Mouse (Mus musculus) mouse embryonic stem cell (cell line): ENCODE results near the gene Tex11.

Source experiments
- in situ Hi-C, 2 experiments: fragments of 300-500 bp; cut with MboI; formaldehyde crosslinking; loops; 1 replicate in 1 of 2; 3 replicates in 1 of 2; pipeline ENCODE4 v1.14.3; 2019 to 2020; ENCODE audit warnings: low sequenced_read_pairs in 2 of 2, low pct_unique_long_range_greater_than_20kb in 1 of 2, mixed read lengths in 1 of 2; ENCODE audit not compliant: unreplicated experiment in 1 of 2

The Tex11 gene

DNA sequence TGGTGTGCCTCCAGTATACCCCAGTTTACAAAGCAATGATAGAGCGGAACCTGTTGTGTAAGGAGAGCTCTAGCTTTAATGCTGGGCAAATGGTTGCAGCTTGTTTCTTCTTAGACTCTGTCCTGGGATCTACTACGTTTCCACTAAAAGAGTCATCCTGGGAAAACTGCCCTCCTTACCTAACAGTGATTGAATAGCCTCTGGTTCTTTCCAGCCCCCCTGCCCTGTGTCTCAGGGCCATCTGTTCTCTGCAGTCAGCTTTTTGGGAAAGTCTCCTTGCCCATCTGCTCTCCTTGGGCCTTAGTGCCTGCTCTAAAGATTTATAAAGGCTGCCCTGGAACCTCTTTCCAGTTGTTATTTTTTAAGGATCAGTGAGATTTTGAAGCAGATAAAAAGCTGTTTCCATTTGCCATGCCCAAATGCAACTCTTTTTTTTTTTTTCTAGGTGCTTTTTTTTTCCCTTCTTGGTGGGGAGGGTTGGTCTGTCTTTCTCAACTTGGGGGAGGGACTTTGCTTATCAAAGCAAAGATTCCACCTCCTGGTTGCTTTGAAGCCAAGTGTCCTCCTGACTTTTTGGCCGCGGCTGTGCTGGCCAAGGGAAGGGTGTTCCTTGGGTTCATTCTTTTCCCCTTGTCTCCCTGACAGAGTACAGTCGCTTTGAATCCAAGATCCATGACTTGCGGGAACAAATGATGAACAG, 263.3 kb downstream of the Tex11 start:
- in situ Hi-C loops, result no loop called here

DNA sequence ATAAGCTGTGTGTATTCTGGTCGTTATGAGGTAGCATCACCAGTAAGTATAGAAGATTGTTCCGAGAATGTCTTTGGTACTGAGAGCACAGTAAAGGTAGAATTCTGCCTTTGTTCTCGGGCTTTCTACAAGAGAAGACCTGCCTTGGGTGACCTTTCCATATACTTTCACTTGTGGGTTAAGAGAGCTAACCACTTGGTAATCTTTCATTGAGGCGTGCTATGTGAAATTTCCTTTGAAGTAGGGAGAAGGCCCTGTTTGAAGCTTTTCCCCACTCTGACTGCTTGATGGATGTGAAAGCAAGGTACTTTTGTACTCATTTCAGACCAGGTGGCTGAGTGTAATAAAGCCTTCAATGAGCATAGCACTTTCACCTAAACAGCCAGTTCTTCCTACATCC, 270.1 kb downstream of the Tex11 start:
- in situ Hi-C loops, result no loop called here
